Mouse (Mus musculus): ENCODE measurements around the gene Capns2.
"Not testable (repeated sequence)": the region's sequence is repeated elsewhere in the genome, so short reads cannot be mapped to it uniquely, and the experiment has no call there.

Capns2 gene

GRCm38 (mm10) chr8:92901107-92901506, at the start of gene Capns2:
TSS of gene Capns2 (plus strand) at chr8:92901407.
- no peak for DNase-seq (ENCODE audit: low spot score)

- no peak for DNase-seq (ENCODE audit: low spot score)
Measured at GRCm38 (mm10) chr8:92853188-92853983, 47.8 kb upstream of the Capns2 start.

DNA sequence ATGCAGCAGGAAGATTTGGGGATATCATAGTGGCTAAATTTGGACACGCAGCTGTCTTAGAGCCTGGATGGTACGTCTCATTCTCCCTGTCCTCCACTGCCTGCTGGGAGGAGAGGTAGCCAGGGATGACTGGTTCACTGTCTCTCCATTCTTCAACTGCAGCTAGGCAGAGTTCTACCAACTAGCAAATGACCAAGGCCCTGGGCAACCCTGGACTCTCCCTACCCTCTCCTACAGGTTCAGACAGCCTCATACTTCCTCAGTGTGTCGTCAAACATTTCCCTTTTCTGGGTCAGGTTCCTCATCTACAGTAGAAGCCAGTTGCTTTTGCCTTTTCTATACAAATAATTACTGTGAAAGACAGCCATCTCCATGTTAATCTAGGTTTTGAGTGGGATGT, 46.5 kb upstream of the Capns2 start:
- DNase-seq (ENCODE audit: low spot score), result no peak

GRCm38 (mm10) chr8:92855171-92855894, 45.9 kb upstream of the Capns2 start, which contains the start of gene Lpcat2:
TSS of gene Lpcat2 (plus strand) at chr8:92855339.
- peak; percentile 23 for DNase-seq (ENCODE audit: low spot score)

DNA sequence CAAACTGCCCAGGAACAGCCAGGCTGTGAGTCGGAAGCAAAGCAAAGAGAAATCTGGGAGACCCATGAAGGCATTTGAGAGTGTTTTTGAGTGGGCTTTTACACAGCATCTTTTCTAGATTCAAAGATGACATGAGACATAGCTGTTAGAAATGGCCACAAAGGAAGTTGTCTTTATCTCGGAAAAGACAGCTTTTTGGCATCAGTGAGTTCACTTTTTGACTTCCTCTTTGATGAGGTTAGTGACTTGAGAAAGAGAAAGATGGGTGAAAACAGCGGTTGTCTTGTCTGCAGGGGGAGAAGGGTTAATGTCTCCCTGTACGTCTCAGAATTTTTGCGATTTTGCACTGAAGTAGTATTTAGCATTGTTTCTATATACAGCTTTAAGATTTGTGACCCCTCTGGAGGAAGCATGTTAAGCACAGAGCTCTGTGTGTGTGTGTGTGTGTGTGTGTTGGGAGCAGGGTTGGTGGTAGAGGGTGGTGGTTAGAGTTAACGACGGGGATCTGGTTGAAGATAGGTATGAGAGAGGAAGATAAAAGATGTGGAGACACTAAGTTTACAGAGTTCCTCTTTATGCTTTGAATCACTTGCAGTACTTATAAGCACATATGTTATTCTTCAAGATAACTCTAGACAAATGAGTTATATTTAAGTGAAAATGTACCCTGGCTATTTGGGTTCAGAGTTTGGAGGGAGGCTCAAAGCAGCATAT, 44.8 kb upstream of the Capns2 start:
- no peak for DNase-seq (ENCODE audit: low spot score)

DNA sequence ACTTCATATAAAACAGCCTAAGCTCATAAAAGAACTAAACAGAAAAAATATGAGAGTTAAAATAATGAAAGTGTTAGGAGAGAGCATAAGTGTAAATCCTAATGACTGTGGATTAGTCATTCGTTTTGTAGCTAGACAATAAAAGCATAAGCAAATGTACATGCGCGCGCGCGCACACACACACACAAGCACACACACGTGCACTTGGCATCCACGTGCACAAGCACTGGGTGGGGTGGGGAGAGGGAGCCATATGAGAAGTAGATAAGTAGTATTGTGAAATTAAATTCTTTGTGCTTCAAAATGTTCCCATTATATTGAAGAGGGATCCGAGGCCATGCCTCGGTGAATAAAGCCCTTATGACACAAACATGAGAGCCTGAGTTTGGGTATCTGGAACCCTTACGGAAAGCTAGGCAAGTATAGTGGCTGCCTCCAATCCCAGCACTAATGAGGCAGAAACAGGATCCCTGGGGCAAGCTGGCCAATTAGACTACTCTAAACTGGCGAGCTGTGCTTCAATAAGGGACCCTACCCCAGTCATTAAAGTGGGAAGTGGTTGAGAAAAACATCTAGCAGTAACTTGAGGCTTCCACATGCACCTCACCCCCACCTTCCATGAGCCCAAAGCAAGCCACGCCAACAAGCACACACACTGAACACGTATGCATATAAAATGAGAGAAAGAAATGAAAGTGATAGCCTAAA, 42.6 kb upstream of the Capns2 start:
- DNase-seq (ENCODE audit: low spot score), result no peak

GRCm38 (mm10) chr8:92861977-92862376, 39.2 kb upstream of the Capns2 start:
- no peak for DNase-seq (ENCODE audit: low spot score)

GRCm38 (mm10) chr8:92870281-92870680, 30.9 kb upstream of the Capns2 start:
- no peak for DNase-seq (ENCODE audit: low spot score)

GRCm38 (mm10) chr8:92872063-92872759, 29.0 kb upstream of the Capns2 start:
- DNase-seq (ENCODE audit: low spot score), result no peak

- DNase-seq (ENCODE audit: low spot score), result no peak
Measured at GRCm38 (mm10) chr8:92875795-92876194, 25.4 kb upstream of the Capns2 start.

DNA sequence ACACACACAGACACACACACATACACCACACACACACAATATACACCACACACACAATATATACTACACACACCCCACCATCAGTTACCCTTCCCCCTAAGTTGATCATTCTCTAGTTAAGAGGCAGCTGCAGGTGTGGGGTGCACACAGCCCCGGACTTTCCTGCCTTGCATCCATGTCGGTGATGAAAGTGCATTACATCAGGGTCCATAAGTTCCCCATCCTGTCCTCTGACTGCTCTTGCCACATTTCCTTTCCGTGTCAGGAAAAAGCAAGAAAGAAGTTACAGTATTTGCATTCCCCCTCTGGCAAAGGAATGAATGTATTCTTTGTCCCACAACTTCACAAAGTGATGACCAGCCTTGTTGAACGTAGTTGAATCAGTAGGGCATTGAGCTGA, 20.0 kb upstream of the Capns2 start:
- no peak for DNase-seq (ENCODE audit: low spot score)

GRCm38 (mm10) chr8:92883771-92884170, 17.4 kb upstream of the Capns2 start:
- DNase-seq (ENCODE audit: low spot score), result no peak

- DNase-seq (ENCODE audit: low spot score), result not testable (repeated sequence)
Measured at GRCm38 (mm10) chr8:92892216-92892615, 9.0 kb upstream of the Capns2 start.

GRCm38 (mm10) chr8:92893870-92894269, 7.3 kb upstream of the Capns2 start:
- DNase-seq (ENCODE audit: low spot score), result no peak

DNA sequence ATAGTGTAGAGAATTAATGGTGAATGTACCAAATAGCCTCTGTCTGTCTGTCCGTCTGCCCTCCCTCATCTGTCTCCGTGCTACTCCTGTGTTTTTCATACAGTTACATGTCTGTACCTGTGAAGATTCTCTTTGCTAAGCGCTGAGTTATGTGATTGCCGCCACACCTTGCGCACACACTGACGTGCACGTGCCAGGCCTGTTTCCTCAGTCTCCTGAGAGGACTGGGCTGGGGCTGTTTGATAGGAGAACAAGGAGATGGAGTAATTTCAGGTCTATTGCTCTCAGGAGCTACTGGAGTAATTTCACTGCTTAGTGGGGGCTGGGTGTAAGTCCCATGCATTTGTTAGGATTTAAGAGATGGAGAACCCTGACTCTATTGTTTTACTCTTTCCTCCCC, 6.2 kb upstream of the Capns2 start:
- no peak for DNase-seq (ENCODE audit: low spot score)

DNA sequence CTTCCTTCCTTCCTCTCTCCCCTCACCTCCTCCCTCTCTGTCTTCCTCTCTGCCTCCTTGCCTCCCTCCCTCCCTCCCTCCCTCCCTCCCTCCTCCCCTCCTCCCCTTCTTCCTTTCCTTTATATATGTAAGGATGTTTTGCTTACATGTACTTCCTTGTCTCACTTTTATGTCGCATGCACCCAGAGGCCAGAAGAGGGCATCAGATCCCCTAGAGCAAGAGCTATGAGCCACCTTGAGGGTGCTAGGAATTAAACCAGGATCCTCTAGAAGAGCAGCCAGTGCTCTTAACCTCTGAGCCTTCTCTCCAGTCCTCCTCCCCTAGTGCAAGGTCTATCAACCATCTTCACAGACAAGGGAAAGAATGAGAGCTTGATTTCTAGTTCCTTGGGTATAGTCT, 5.2 kb upstream of the Capns2 start:
- DNase-seq (ENCODE audit: low spot score), result no peak

- DNase-seq (ENCODE audit: low spot score), result no peak
Measured at GRCm38 (mm10) chr8:92896611-92897010, 4.6 kb upstream of the Capns2 start.

DNA sequence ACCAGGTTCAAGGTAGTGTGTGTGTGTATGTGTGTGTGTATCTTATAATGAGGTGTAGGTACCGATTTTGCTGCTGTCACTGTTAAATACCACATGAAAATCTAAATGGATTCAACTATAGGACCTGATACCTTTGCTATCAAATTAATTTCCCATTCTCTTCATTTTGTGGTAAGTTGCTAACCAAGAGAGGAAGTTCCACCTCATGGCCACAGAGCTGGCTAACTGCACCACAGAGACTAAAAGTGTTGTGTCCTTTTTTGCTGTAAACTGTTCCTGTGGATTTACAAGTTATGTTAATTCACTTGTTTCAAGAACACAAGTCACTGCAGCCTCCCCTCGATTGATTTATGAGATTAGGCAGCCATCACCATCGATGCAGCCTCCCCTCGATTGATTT, 3.4 kb upstream of the Capns2 start:
- no peak for DNase-seq (ENCODE audit: low spot score)

- no peak for DNase-seq (ENCODE audit: low spot score)
Measured at GRCm38 (mm10) chr8:92899590-92899989, 1.6 kb upstream of the Capns2 start.

DNA sequence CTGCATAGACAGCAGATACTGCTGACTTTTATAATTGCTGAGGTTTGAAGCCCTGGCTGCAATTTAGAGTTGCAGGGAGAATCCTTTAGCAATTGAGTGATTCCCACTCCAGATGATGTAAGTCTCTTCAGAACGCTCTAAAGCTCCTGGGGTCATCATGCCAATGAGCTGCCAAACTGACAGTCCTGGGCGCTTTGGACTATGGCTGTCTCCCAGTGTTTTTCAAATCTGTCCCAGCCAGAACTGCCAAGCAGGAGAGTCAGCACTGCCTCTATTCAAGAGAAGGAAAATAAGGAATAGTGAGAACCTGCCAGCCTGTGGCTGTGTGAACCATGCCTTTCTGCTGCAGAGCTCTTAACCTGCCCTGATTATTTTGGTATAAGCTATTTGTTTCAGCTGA, 1.8 kb downstream of the Capns2 start:
- DNase-seq (ENCODE audit: low spot score), result no peak

GRCm38 (mm10) chr8:92903488-92904135, 2.4 kb downstream of the Capns2 start:
- no peak for DNase-seq (ENCODE audit: low spot score)
